Mouse (Mus musculus) heart, embryonic 13.5 days (tissue): ENCODE data around the gene Tex37. TPM values are rescaled to one million over a fixed set of nuclear protein-coding genes. Genes with fewer than 3 reads are reported as not detected.

Experiments used
- ATAC-seq: fragments of 200-750 bp; cut with Nextera tagmentation; 2 replicates; pipeline ENCODE4 v1.8.0; 2017; ENCODE audit warnings: moderate TSS enrichment; ENCODE audit not compliant: insufficient number of reproducible peaks, low FRiP score, low TSS enrichment; ENCODE audit errors: extremely low read depth
- H3K27ac ChIP-seq: fragments of 300-500 bp; sonication (generic); replicated peaks from 2 replicates; pipeline ENCODE4 v1.5.1; 2015; ENCODE audit warnings: moderate library complexity, mild to moderate bottlenecking, inconsistent platforms
- H3K27me3 ChIP-seq: fragments of 300-500 bp; sonication (generic); replicated peaks from 2 replicates; pipeline ENCODE4 v1.6.1; 2015; ENCODE audit warnings: mild to moderate bottlenecking, inconsistent platforms
- H3K36me3 ChIP-seq: fragments of 300-500 bp; sonication (generic); 2 replicates; pipeline ENCODE4 v1.6.1; 2015; ENCODE audit warnings: mild to moderate bottlenecking, inconsistent platforms
- H3K4me1 ChIP-seq: fragments of 300-500 bp; sonication (generic); 2 replicates; pipeline ENCODE4 v1.6.1; 2015; ENCODE audit warnings: inconsistent platforms
- H3K4me2 ChIP-seq: fragments of 300-500 bp; sonication (generic); 2 replicates; pipeline ENCODE4 v1.6.1; 2015; ENCODE audit warnings: inconsistent platforms, mild to moderate bottlenecking, moderate library complexity
- H3K4me3 ChIP-seq: fragments of 300-500 bp; sonication (generic); 2 replicates; pipeline ENCODE4 v1.5.1; 2015; ENCODE audit warnings: moderate library complexity, mild to moderate bottlenecking, inconsistent platforms
- H3K9ac ChIP-seq: fragments of 300-500 bp; sonication (generic); 2 replicates; pipeline ENCODE4 v1.6.1; 2015; ENCODE audit warnings: inconsistent platforms, mild to moderate bottlenecking, moderate library complexity
- H3K9me3 ChIP-seq: fragments of 300-500 bp; sonication (generic); 2 replicates; pipeline ENCODE4 v1.6.1; 2016; ENCODE audit warnings: inconsistent platforms
- WGBS: fragments of 180-500 bp; shearing (Covaris S2); methylation state at CpG from one replicate; pipeline ENCODE4 v1.1.7; 2015; ENCODE audit warnings: mixed read lengths; 5-methylcytosine and 5-hydroxymethylcytosine counted together
- polyA plus RNA-seq: library from polyadenylated mRNA; unstranded; fragments of >200 nt; fragmentation: Nextera tagmentation; extraction: Ambion mirVana; gene quantifications from 2 replicates; pipeline ENCODE4 v1.2.1, GENCODE M21; 2015

Gene Tex37
- not detected in 2 replicates for polyA plus RNA-seq

DNA sequence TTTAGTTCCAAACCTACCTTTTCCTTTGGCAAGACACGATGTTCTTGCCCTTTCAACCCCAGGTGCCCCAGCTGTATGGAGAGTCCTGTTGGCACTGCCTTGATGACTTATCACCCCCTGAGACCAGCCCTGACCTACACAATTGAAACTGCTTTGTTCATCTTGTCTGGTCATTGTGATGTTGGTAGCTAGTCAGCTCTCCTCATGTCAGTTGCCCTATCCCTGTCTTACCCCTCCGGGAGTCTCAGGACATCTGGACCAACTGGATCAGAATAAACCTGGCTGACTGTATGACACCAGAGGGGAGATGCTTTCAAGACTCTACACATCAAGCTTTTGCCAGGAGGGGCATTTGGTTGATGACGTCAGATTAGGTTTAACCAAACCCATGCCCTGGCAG is at the start of gene Tex37:
Tex37 (minus strand) TSS at position 101 of the 400 bp plus-strand sequence.
- Histone ChIP-seq H3K4me3 (no peak within 1 kb of the TSS), H3K27me3 (peaks cover 23% of the 10 kb centered on the region), H3K36me3 (no peaks in the 10 kb centered on the region), H3K4me1 (peaks cover 5% of the 10 kb centered on the region; the same call in 1 of the 2 replicates), H3K9ac (no peak within 1 kb of the TSS), H3K27ac (no peak within 1 kb of the TSS), H3K4me2 (no peak within 1 kb of the TSS), H3K9me3 (no peaks in the 10 kb centered on the region)
- 77% methylated on average over 3 of the region's 3 CpGs for WGBS
- no peak for ATAC-seq

DNA sequence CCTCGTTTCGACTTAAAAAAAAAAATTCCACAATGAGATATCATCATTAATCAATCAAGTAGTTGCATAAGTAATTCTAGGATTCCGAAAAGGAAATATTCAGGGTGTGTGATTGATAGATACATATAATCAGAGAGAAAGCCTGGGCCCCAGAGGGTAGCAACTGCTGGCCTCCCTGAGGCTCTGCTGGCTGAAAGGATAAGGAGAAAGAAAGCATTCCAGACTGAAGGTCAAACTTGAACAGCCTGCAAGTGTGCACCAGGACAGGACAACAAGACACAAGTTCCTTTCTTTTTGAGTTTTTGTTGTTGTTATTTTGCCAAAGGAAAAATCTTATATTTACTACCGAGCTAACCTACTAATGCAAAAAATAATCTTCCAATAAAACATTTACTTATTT is 49.6 kb upstream of the Tex37 start:
- peaks cover 42% of the 10 kb centered on the region for H3K27me3 ChIP-seq
- no peak overlapping the region for H3K4me2 ChIP-seq
- ATAC-seq = no peak
- H3K9me3 ChIP-seq = no peaks in the 10 kb centered on the region
- H3K36me3 ChIP-seq = no peaks in the 10 kb centered on the region
- H3K27ac ChIP-seq = peak overlapping the region; percentile 33; the same call in 1 of the 2 replicates
- no peak overlapping the region for H3K9ac ChIP-seq
- 55% methylated on average over 4 of the region's 4 CpGs for WGBS
- peaks cover 22% of the 10 kb centered on the region for H3K4me1 ChIP-seq
- H3K4me3 ChIP-seq = no peak overlapping the region

DNA sequence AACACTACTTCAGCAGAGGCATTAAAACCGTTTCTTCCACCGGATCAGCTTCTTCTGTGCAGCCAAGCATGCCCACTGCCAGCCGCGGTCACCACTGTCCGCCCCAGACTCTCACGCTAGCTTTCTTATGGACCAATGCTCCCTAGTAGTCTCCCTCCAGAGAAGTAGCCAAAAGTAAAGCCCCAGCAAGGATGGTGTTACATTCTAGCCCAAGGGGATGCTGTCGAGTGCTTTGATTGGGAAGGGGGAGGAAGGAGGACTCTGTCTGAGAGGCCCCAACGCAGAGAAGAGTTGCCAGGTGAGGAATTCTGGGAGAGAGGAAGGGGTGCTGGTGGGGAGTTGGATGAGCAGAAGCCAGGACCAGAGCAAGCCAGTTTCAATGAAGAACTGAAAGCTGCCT is 48.7 kb upstream of the Tex37 start:
- H3K4me3 ChIP-seq = peak overlapping the region; percentile 22; the same call in 1 of the 2 replicates
- H3K9me3 ChIP-seq = no peaks in the 10 kb centered on the region
- H3K4me1 ChIP-seq = peaks cover 16% of the 10 kb centered on the region
- H3K4me2 ChIP-seq = peak overlapping the region; percentile 60
- H3K27ac ChIP-seq = no peak overlapping the region
- no peaks in the 10 kb centered on the region for H3K36me3 ChIP-seq
- H3K27me3 ChIP-seq = peaks cover 50% of the 10 kb centered on the region
- ATAC-seq = no peak
- H3K9ac ChIP-seq = no peak overlapping the region
- 2% methylated on average over 8 of the region's 8 CpGs for WGBS

DNA sequence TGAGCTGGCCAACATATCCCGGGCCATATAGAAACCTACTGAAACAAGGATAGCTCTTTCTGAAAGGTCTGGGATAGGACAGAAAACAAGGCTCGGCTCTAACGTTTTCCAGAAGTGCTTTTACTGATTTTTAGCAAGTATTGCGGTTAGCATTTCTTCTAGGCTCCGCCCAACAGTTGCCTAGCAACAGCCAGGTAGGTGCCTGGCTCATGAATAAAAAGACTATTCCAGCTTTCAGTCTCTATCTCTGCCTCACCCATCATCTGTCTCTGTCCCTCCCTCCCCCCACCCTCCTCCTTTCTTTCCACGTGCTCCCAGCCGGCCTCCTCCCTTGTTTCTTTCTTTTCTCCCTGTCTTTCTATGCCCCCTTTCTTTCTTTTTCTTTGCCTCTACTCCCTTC is 47.0 kb upstream of the Tex37 start:
- Histone ChIP-seq H3K4me1 (peaks cover 16% of the 10 kb centered on the region), H3K27ac (no peak overlapping the region), H3K9me3 (no peaks in the 10 kb centered on the region), H3K4me3 (no peak overlapping the region), H3K27me3 (peaks cover 64% of the 10 kb centered on the region), H3K4me2 (no peak overlapping the region), H3K36me3 (no peaks in the 10 kb centered on the region), H3K9ac (no peak overlapping the region)
- no peak for ATAC-seq
- 35% methylated on average over 7 of the region's 7 CpGs for WGBS

DNA sequence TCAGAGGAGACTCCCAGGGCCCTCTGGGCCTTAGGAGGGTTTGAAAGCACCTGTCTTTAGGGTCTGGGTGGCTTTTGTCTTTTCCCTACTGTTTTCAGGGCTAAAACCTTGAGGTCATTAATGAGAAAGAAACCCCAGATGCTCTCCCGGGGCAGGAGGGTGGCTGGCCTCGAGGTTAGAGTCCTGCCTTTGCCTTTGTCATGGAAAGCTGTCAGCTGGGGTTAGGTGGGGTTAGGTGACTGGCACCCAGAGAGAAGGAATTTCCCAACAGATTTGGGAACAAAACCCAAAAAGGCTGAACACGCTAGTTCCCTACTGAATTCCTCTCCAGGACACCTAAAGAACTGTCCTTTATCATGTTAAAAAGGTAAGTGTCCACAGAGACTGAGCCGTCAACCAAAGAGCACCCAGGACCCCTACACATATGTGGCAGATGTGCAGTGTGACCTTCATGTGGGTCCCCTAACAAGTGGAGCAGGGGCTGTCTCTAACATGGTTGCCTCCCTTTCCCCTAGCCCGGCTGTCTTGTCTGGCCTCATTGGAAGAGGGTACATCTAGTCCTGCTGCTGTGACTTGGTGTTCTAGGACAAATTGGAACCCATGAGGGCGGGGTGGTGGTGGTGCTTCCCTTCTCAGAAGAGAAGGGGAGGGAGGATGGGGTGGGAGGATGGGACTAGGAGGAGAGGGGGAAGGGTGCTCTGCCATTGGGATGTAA is 45.5 kb upstream of the Tex37 start:
- Histone ChIP-seq H3K4me2 (no peak overlapping the region), H3K4me1 (peaks cover 16% of the 10 kb centered on the region), H3K27me3 (peaks cover 78% of the 10 kb centered on the region), H3K36me3 (no peaks in the 10 kb centered on the region), H3K9ac (no peak overlapping the region), H3K4me3 (no peak overlapping the region), H3K27ac (no peak overlapping the region), H3K9me3 (no peaks in the 10 kb centered on the region)
- no peak for ATAC-seq
- 34% methylated on average over 6 of the region's 6 CpGs for WGBS

DNA sequence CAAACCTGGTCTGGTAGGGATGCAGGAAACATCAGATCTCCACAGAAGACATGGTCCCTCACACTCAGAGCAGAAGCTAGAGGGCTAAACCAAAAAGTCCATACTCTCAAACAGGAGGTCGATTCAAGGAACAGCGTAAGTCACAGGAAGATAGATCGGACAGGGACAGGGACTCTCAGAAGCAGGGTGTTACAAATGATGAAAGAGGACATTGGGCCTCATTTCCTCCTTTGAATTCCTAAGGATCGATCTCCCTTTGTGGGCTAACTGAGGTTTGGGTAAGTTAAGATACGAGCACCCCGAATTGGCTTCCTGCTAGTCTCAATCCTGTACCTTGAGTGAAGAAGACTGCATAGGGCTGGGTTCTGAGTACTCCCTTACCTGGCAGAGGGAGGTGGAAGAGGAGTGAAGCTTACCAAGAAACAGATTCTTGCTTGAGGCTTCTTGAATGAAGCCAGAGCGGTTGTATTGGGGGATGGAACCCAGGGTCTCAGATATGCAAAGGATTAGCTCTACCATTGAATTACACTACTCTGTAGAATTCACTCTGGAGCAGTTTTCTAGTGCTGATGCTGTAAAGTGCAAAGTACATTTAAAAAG is 38.7 kb upstream of the Tex37 start:
- 14% methylated on average over 7 of the region's 7 CpGs for WGBS
- H3K4me1 ChIP-seq = peaks cover 14% of the 10 kb centered on the region
- H3K4me2 ChIP-seq = peak overlapping the region; percentile 83
- H3K9ac ChIP-seq = no peak overlapping the region
- H3K27ac ChIP-seq = no peak overlapping the region
- H3K27me3 ChIP-seq = peaks cover 94% of the 10 kb centered on the region
- H3K9me3 ChIP-seq = no peaks in the 10 kb centered on the region
- ATAC-seq = no peak
- no peaks in the 10 kb centered on the region for H3K36me3 ChIP-seq
- H3K4me3 ChIP-seq = peak overlapping the region; percentile 55

DNA sequence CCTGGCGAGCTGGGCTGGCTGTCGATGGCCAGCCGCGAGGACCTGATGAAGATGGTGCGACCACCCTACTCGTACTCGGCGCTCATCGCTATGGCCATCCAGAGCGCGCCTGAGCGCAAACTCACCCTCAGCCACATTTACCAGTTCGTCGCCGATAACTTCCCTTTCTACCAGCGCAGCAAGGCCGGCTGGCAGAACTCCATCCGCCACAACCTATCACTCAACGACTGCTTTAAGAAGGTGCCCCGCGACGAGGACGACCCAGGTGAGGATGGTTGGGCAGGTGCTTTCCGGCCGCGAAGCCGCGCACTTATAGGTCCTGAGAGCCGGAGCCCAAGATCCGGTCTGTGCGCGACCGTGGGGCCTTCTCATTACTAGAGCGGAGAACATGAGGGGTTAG is 38.2 kb upstream of the Tex37 start:
- no peak for ATAC-seq
- Histone ChIP-seq H3K4me1 (peaks cover 14% of the 10 kb centered on the region), H3K27ac (no peak overlapping the region), H3K4me3 (peak overlapping the region; percentile 55), H3K4me2 (peak overlapping the region; percentile 83), H3K9ac (peak overlapping the region; percentile 52; the same call in 1 of the 2 replicates), H3K9me3 (no peaks in the 10 kb centered on the region), H3K27me3 (peaks cover 95% of the 10 kb centered on the region), H3K36me3 (no peaks in the 10 kb centered on the region)
- WGBS = 1% methylated on average over 34 of the region's 34 CpGs

DNA sequence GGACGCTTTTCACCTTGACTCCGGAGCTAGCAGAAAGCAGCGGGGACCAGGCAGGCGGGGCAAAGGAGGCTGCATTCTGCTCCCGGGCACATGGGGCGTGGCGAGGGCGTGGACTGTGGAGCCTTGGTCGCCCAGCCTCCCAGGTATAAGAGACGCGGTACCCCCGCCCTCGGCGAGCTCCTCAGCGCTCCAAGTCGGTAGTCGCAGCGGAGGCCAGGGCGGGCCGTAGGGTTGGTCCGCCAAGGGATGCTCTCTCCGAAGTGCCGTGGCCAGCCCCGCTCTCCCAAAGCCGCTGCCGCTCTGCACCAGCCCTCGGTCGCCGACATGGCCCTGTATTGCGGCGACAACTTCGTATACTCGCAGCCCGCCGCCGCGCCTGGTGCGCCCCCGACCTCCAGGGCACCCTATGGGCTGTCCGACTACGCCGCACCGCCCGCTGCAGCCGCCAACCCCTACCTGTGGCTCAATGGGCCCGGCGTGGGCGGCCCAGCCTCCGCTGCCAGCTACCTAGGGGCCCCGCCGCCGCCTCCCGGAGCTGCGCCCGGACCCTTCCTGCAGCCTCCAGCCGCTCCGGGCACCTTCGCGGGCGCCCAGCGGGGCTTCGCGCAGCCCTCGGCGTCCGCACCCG is 37.7 kb upstream of the Tex37 start, which contains the start of gene Foxi3:
Foxi3 (plus strand) TSS at position 247 of the 628 bp plus-strand sequence.
- H3K9ac ChIP-seq = peak within 1 kb of the TSS; percentile 52; the same call in 1 of the 2 replicates
- peak within 1 kb of the TSS; percentile 55 for H3K4me3 ChIP-seq
- peaks cover 14% of the 10 kb centered on the region for H3K4me1 ChIP-seq
- no peak for ATAC-seq
- under 1% methylated on average over 67 of the region's 67 CpGs for WGBS
- no peaks in the 10 kb centered on the region for H3K36me3 ChIP-seq
- peaks cover 93% of the 10 kb centered on the region for H3K27me3 ChIP-seq
- H3K27ac ChIP-seq = no peak within 1 kb of the TSS
- H3K4me2 ChIP-seq = peak within 1 kb of the TSS; percentile 83
- H3K9me3 ChIP-seq = no peaks in the 10 kb centered on the region

DNA sequence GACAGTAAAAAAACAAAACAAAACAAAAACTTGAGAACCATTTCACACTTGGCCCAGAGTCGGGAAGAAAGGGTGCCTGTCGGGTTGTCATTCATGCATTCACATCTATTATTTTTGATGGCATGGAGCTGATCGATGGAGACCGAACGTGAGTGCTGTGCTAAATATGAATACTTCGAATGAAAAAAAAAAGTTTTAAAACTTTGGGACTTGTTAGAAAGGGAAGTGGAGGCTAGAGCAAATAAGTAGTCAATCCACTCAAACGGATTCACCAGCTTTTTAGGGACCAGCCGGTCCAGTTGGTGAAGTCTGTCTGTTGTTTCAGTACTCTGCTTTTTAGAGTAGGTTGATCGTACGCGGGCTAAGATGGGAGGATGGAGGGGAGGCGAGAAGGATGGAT is 37.1 kb upstream of the Tex37 start:
- Histone ChIP-seq H3K36me3 (no peaks in the 10 kb centered on the region), H3K27me3 (peaks cover 93% of the 10 kb centered on the region), H3K9me3 (no peaks in the 10 kb centered on the region), H3K4me3 (peak overlapping the region; percentile 55), H3K4me1 (peaks cover 14% of the 10 kb centered on the region), H3K4me2 (peak overlapping the region; percentile 83), H3K27ac (no peak overlapping the region), H3K9ac (no peak overlapping the region)
- 2% methylated on average over 12 of the region's 12 CpGs for WGBS
- ATAC-seq = no peak

DNA sequence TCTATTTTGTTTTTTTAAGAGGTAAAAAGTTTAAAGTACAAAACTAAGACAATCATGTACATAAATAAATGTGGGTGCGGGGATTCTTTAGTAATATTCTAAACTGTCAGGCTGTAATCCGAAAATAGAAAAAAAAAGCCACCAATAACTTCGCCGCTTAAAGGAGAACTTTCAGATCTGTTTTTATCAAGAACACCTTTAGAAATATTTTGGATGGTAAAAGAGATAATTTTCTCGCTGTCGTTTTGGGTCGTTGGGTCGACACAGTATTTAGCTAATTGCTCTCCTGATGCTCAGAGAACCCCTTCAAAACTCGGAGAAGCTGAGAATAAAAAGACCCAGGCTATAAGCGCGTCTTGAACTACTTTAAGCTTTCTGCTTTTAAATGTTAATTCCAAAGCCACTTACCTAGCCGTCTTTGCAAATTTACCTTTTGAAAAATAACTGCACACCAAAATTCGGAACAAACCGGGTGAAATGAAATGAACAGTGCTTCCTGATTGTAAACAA is 36.6 kb upstream of the Tex37 start:
- Histone ChIP-seq H3K9me3 (no peaks in the 10 kb centered on the region), H3K36me3 (no peaks in the 10 kb centered on the region), H3K27ac (no peak overlapping the region), H3K4me1 (peaks cover 14% of the 10 kb centered on the region), H3K4me2 (no peak overlapping the region), H3K27me3 (peaks cover 93% of the 10 kb centered on the region), H3K4me3 (no peak overlapping the region), H3K9ac (no peak overlapping the region)
- no peak for ATAC-seq
- 5% methylated on average over 14 of the region's 14 CpGs for WGBS

DNA sequence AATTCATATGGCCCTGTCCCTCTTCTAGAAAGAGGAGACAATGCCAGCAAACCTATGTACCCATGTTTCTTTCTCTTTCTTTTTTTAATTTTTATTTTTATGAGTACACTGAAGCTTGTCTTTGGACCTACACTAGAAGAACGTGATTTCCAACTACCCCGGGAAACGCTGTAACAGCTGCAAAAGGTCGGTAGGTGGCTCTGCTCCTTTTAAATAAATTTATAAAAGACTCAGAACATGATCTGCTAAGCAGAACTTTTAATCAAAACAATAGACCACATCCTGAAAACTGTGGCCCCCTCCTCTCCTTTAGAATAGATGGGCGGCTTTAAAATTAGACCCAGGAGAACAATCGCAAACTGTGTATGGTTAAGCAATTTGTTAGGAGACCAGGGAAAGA is 35.3 kb upstream of the Tex37 start:
- Histone ChIP-seq H3K9ac (no peak overlapping the region), H3K36me3 (no peaks in the 10 kb centered on the region), H3K27me3 (peaks cover 86% of the 10 kb centered on the region), H3K4me2 (no peak overlapping the region), H3K9me3 (no peaks in the 10 kb centered on the region), H3K4me1 (peaks cover 14% of the 10 kb centered on the region), H3K4me3 (no peak overlapping the region), H3K27ac (no peak overlapping the region)
- no peak for ATAC-seq
- WGBS = 11% methylated on average over 6 of the region's 6 CpGs
